Mouse (Mus musculus) megakaryocyte, embryonic 14.5 days (primary cell): ENCODE results near the gene Clec2d.

Source experiments
- FLI1 ChIP-seq: IDR thresholded peaks from 2 replicates; pipeline ENCODE4 v1.6.1; 2012; ENCODE audit warnings: low read length, inconsistent platforms, mixed read lengths
- GATA1 ChIP-seq: IDR thresholded peaks from 3 replicates; pipeline ENCODE4 v1.6.1; 2012; ENCODE audit warnings: mixed read lengths, low read length, inconsistent platforms, borderline replicate concordance

DNA sequence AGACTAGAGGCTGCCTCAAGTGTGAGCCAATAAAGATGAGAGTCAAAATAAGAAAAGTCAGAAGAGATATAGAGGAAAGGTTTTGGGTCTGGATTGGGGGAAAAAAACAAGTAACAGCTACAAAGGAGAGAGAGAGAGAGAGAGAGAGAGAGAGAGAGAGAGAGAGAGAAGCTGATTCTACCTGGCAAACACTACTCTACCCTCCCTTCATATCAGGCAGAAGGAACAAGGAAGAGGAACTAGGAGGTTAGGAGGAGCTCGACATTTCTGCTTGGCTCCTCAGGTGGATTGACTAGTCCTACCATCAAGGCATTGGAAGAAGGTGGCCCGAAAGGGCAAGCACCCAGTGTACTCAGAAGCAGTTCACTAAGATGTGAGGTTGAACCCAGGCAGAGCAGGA is 33.8 kb downstream of the Clec2d start:
- no peak for TF ChIP-seq GATA1
- no peak for TF ChIP-seq FLI1
